Mouse (Mus musculus) stomach, postnatal 0 days (tissue): ENCODE measurements at regions not wholly inside any gene's neighbourhood (a gene's known extent, or its start where the extent isn't known, plus 50 kb on each side); places are given as distances from the start of the nearest gene placed in this dataset.

Experiments
- CTCF ChIP-seq: IDR thresholded peaks from 2 replicates; pipeline ENCODE4 v1.5.1; 2016; ENCODE audit warnings: antibody characterized with exemption, low read depth, mild to moderate bottlenecking, moderate library complexity
- EP300 ChIP-seq: optimal IDR thresholded peaks from 2 replicates; pipeline ENCODE3; 2016; ENCODE audit warnings: antibody characterized with exemption

GRCm38 (mm10) chr3:116180341-116180885 is 50.9 kb upstream of the Vcam1 start:
- TF ChIP-seq CTCF (no peak), EP300 (no peak)
